Mouse (Mus musculus): ENCODE data around the gene Ndufb10. TPM values are rescaled to one million over a fixed set of nuclear protein-coding genes. Genes with fewer than 3 reads are reported as not detected.
A peak's percentile ranks its signal among the peaks of the same experiment; 100 is the strongest.

Gene Ndufb10
- polyA plus RNA-seq, 1 experiment = 106 TPM

DNA sequence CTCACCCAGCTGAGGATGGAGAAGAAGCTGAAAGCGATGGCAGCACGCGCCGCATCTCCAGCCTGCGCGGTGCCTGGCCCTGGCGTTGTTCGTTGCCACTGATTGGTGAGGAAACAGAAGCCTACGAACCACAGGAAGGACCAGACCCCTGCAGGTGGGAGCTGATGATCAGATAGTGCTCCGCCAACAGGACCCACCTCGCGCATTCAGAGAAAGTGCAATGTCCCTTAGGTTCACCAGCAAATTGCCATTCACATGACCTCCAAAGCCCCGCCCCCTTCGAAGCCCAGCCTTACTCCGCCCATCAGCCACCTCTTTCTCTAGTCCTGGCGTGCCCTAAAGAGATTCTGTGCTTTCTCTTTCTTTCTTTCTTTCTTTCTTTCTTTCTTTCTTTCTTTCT, 37.8 kb downstream of the Ndufb10 start:
- Histone ChIP-seq H3K4me3 (replicated peaks) (peak overlapping the region; percentile 6), H3K4me1 (ENCODE audit: control insufficient read depth) (peaks cover 31% of the 10 kb centered on the region), H3K27me3 (ENCODE audit: control insufficient read depth) (peaks cover 55% of the 10 kb centered on the region), H3K9me3 (ENCODE audit: control insufficient read depth, low read length) (peaks cover 14% of the 10 kb centered on the region; the same call in 1 of the 2 replicates), H3K36me3 (ENCODE audit: control insufficient read depth) (peaks cover 7% of the 10 kb centered on the region)
- TF ChIP-seq TAL1 (IDR thresholded peaks at IDR 0.05; ENCODE audit: low read length) (no peak), GATA1 (IDR thresholded peaks at IDR 0.05; ENCODE audit: low read length) (no peak)

DNA sequence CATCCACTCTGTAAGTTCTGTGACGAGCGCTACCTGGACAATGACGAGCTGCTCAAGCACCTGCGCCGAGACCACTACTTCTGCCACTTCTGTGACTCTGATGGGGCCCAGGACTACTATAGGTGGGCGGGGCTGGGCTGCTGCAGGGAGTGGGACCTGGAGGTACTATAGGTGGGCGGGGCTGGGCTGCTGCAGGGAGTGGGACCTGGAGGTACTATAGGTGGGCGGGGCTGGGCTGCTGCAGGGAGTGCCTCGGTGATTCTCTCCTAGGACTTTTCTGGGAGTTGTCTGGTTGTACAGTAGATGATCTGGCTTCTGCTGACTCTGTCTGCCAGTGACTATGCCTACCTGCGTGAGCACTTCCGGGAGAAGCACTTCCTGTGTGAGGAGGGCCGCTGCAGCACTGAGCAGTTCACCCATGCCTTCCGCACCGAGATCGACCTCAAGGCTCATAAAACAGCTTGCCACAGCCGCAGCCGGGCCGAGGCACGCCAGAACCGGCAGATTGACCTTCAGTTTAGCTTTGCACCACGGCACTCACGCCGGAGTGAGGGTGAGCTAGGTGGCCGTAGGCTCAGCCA, 46.7 kb downstream of the Ndufb10 start:
- H3K36me3 ChIP-seq (ENCODE audit: control insufficient read depth) = peaks cover 83% of the 10 kb centered on the region

DNA sequence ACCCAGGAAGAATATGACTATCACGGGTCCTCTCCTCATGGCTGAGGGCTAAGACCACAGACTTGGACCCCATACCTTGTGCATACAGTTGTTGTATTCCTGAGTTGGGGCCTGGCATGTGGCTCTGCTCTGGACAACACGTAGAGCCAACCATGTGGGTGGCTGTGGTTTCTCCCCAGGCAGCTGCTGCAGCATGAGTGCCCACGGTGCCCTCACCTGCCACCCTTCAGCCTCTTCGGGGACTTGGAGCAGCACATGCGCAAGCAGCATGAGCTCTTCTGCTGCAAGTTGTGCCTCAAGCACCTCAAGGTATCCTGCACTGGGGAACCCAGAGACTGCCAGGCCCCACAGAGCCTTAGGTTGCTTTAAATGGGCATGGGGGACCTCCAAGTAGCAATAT, 47.4 kb downstream of the Ndufb10 start:
- peaks cover 83% of the 10 kb centered on the region for H3K36me3 ChIP-seq (ENCODE audit: control insufficient read depth)

More for the DNA sequence above, 46.7 kb downstream of the Ndufb10 start:
- Histone ChIP-seq H3K27me3 (ENCODE audit: control insufficient read depth) (no peaks in the 10 kb centered on the region), H3K9me3 (ENCODE audit: control insufficient read depth, low read length) (no peaks in the 10 kb centered on the region), H3K4me3 (replicated peaks) (no peak overlapping the region), H3K4me1 (ENCODE audit: control insufficient read depth) (peaks cover 37% of the 10 kb centered on the region)
- TF ChIP-seq TAL1 (IDR thresholded peaks at IDR 0.05; ENCODE audit: low read length) = no peak
- TF ChIP-seq GATA1 (IDR thresholded peaks at IDR 0.05; ENCODE audit: low read length) = no peak

DNA sequence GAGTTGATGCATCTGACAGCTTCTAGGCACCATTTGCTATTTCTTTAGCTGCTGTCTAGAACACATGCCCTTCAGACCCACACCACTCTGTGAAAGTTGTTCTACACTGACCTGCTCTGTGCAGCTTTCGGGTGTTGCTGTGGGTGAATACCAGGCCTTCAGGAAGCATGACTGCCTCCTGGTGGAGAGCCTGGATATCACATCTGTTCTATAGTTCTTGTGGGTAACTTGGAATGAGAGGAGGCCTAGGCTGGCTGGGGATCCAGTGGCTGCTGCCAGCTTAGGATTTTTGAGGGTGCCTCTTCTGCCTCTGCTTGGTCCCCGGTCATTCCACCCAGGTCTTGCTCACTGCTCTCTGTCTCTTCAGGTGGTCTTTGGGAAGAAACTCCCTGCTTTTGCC, 48.1 kb downstream of the Ndufb10 start:
- H3K4me3 ChIP-seq (replicated peaks) = no peak overlapping the region
- peaks cover 49% of the 10 kb centered on the region for H3K4me1 ChIP-seq (ENCODE audit: control insufficient read depth)
- no peaks in the 10 kb centered on the region for H3K27me3 ChIP-seq (ENCODE audit: control insufficient read depth)
- H3K36me3 ChIP-seq (ENCODE audit: control insufficient read depth) = peaks cover 79% of the 10 kb centered on the region
- H3K9me3 ChIP-seq (ENCODE audit: control insufficient read depth, low read length) = no peaks in the 10 kb centered on the region
- TF ChIP-seq GATA1 (IDR thresholded peaks at IDR 0.05; ENCODE audit: low read length) = no peak
- no peak for TF ChIP-seq TAL1 (IDR thresholded peaks at IDR 0.05; ENCODE audit: low read length)

More for the DNA sequence above, 47.4 kb downstream of the Ndufb10 start:
- H3K9me3 ChIP-seq (ENCODE audit: control insufficient read depth, low read length) = no peaks in the 10 kb centered on the region
- no peak overlapping the region for H3K4me3 ChIP-seq (replicated peaks)
- no peak for TF ChIP-seq TAL1 (IDR thresholded peaks at IDR 0.05; ENCODE audit: low read length)
- TF ChIP-seq GATA1 (IDR thresholded peaks at IDR 0.05; ENCODE audit: low read length) = no peak
- H3K4me1 ChIP-seq (ENCODE audit: control insufficient read depth) = peaks cover 42% of the 10 kb centered on the region
- H3K27me3 ChIP-seq (ENCODE audit: control insufficient read depth) = no peaks in the 10 kb centered on the region

DNA sequence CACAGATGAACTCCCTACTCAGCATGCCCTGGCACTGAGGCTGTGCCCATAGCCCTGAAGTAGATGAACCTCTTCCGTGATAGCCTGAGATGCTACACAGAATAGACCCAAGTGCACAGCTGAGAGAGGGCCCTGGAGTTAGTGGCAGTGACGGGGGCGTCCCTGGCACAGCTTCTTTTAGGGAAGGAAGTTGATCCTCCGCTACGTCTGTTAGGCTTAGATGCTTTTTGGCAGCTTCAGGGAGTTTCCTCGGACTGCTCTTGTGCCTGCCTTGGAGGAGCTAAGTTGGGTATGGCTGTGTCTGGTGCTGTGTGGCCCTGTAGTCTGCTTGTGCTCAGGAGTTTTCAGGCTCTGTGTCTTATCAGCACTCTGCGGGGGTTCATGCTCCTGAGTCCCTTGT, 50.0 kb downstream of the Ndufb10 start:
- Histone ChIP-seq H3K4me1 (ENCODE audit: control insufficient read depth) (peaks cover 66% of the 10 kb centered on the region), H3K27me3 (ENCODE audit: control insufficient read depth) (no peaks in the 10 kb centered on the region)
- TF ChIP-seq TAL1 (IDR thresholded peaks at IDR 0.05; ENCODE audit: low read length) (no peak), GATA1 (IDR thresholded peaks at IDR 0.05; ENCODE audit: low read length) (no peak)

DNA sequence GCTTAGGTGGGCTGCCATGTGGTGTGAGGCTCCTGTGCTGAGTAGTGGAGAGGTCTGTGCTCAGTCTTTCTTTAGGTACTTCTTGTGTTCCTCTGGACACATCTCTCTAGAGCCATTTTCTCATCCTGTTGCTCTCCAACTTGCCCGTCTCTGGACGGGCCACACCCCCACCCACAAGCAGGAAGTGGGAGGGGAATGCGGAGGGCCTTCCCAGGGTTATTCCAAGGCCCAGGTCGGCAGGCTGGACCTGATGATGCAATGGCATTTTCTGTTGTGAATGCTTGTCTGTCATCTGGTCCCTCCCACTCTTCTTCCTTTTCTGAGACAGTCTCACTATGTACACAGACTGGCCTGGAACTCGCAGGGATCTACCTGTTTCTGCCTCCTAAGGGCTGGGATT, 52.1 kb downstream of the Ndufb10 start:
- peaks cover 70% of the 10 kb centered on the region for H3K4me1 ChIP-seq (ENCODE audit: control insufficient read depth)
- H3K27me3 ChIP-seq (ENCODE audit: control insufficient read depth) = no peaks in the 10 kb centered on the region
- no peaks in the 10 kb centered on the region for H3K9me3 ChIP-seq (ENCODE audit: control insufficient read depth, low read length)
- H3K36me3 ChIP-seq (ENCODE audit: control insufficient read depth) = peaks cover 40% of the 10 kb centered on the region
- peak overlapping the region; percentile 12 for H3K4me3 ChIP-seq (replicated peaks)
- TF ChIP-seq GATA1 (IDR thresholded peaks at IDR 0.05; ENCODE audit: low read length) (no peak), TAL1 (IDR thresholded peaks at IDR 0.05; ENCODE audit: low read length) (no peak)

More for the DNA sequence above, 50.0 kb downstream of the Ndufb10 start:
- H3K36me3 ChIP-seq (ENCODE audit: control insufficient read depth) = peaks cover 61% of the 10 kb centered on the region
- no peaks in the 10 kb centered on the region for H3K9me3 ChIP-seq (ENCODE audit: control insufficient read depth, low read length)
- H3K4me3 ChIP-seq (replicated peaks) = no peak overlapping the region

Other genes starting within 250 kb of the Ndufb10 start
- gene Mlst8, start 245.4 kb downstream of the Ndufb10 start, polyA plus RNA-seq (2012) = 1.4 and 1.7 TPM in 2 replicates
- not detected in 2 replicates for gene Caskin1, start 235.9 kb downstream of the Ndufb10 start, polyA plus RNA-seq (2012)
- 11.3 and 12.7 TPM in 2 replicates for gene Traf7, start 196.5 kb downstream of the Ndufb10 start, polyA plus RNA-seq (2012)
- 0.09 TPM in 1 of 2 replicates, not detected in the other for gene Rab26, start 190.3 kb downstream of the Ndufb10 start, polyA plus RNA-seq (2012)
- 0.14 and 0.21 TPM in 2 replicates for gene Pkd1, start 174.6 kb downstream of the Ndufb10 start, polyA plus RNA-seq (2012)
- gene Tsc2, start 91.8 kb downstream of the Ndufb10 start, polyA plus RNA-seq (2012) = 4.0 and 5.2 TPM in 2 replicates
- gene Nthl1, start 91.8 kb downstream of the Ndufb10 start, polyA plus RNA-seq (2012) = 0.04 and 0.23 TPM in 2 replicates
- 0.04 and 0.18 TPM in 2 replicates for gene Slc9a3r2, start 74.2 kb downstream of the Ndufb10 start, polyA plus RNA-seq (2012)
- gene Npw, start 66.0 kb downstream of the Ndufb10 start, polyA plus RNA-seq (2012) = not detected in 2 replicates
- gene Zfp598, start 54.8 kb downstream of the Ndufb10 start, polyA plus RNA-seq (2012) = 7.3 and 7.6 TPM in 2 replicates
- not detected in 2 replicates for gene Syngr3, start 34.5 kb downstream of the Ndufb10 start, polyA plus RNA-seq (2012)
- 6.4 and 9.0 TPM in 2 replicates for gene Gfer, start 28.3 kb downstream of the Ndufb10 start, polyA plus RNA-seq (2012)
- gene Noxo1, start 28.2 kb downstream of the Ndufb10 start, polyA plus RNA-seq (2012) = 0.02 TPM in 1 of 2 replicates, not detected in the other
- gene Tbl3, start 16.8 kb downstream of the Ndufb10 start, polyA plus RNA-seq (2012) = 1.1 and 1.8 TPM in 2 replicates
- gene Rnf151, start 6.4 kb downstream of the Ndufb10 start, polyA plus RNA-seq (2012) = 0.19 TPM in 1 of 2 replicates, not detected in the other
- 143 and 504 TPM in 2 replicates for gene Rps2, start 6.4 kb downstream of the Ndufb10 start, polyA plus RNA-seq (2012)
- gene Rpl3l, start 3.3 kb upstream of the Ndufb10 start, polyA plus RNA-seq (2012) = not detected in 2 replicates
- 1.5 and 1.7 TPM in 2 replicates for gene Msrb1, start 12.2 kb upstream of the Ndufb10 start, polyA plus RNA-seq (2012)
- gene Hs3st6, start 28.5 kb upstream of the Ndufb10 start, polyA plus RNA-seq (2012) = not detected in 2 replicates
- not detected in 2 replicates for gene Meiob, start 79.8 kb upstream of the Ndufb10 start, polyA plus RNA-seq (2012)
- gene Hagh, start 115.7 kb upstream of the Ndufb10 start, polyA plus RNA-seq (2012) = 26.8 and 33.4 TPM in 2 replicates
- 2.3 and 2.9 TPM in 2 replicates for gene Fahd1, start 125.9 kb upstream of the Ndufb10 start, polyA plus RNA-seq (2012)
- not detected in 2 replicates for gene Igfals, start 141.5 kb upstream of the Ndufb10 start, polyA plus RNA-seq (2012)
- 7.5 and 12.0 TPM in 2 replicates for gene Nubp2, start 161.9 kb upstream of the Ndufb10 start, polyA plus RNA-seq (2012)
- 9.2 and 10.3 TPM in 2 replicates for gene Spsb3, start 162.2 kb upstream of the Ndufb10 start, polyA plus RNA-seq (2012)
- gene Eme2, start 170.6 kb upstream of the Ndufb10 start, polyA plus RNA-seq (2012) = 1.7 and 1.8 TPM in 2 replicates
- gene Mrps34, start 170.6 kb upstream of the Ndufb10 start, polyA plus RNA-seq (2012) = 6.4 and 7.5 TPM in 2 replicates
- 14.9 and 16.7 TPM in 2 replicates for gene Nme3, start 172.0 kb upstream of the Ndufb10 start, polyA plus RNA-seq (2012)
- gene Mapk8ip3, start 212.5 kb upstream of the Ndufb10 start, polyA plus RNA-seq (2012) = 5.7 and 7.2 TPM in 2 replicates
- gene Jpt2, start 236.2 kb upstream of the Ndufb10 start, polyA plus RNA-seq (2012) = 0.83 and 1.0 TPM in 2 replicates